Mouse (Mus musculus): ENCODE measurements around the gene Pdgfa.

Pdgfa gene

DNA sequence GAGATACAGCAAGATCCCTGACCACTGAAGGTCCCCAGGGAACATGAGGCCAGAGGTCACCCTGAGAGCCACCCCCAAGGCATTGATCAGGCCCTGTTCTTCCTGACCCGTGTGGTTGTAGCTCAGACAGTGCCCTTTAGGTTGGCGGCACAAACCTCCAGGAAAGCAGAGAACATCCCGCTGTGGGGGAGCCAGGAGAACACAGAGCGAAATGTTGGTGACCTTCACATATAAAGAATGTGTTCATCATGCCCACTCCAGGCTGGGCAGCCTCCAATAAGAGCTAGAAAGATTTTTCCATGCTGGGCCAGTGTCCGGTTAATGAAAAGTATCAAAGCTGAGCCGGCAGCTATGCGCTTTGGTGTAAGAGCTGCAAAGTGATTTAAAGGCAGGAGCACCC is 43.2 kb downstream of the Pdgfa start:
- DNase-seq (ENCODE audit: low spot score), result no peak

DNA sequence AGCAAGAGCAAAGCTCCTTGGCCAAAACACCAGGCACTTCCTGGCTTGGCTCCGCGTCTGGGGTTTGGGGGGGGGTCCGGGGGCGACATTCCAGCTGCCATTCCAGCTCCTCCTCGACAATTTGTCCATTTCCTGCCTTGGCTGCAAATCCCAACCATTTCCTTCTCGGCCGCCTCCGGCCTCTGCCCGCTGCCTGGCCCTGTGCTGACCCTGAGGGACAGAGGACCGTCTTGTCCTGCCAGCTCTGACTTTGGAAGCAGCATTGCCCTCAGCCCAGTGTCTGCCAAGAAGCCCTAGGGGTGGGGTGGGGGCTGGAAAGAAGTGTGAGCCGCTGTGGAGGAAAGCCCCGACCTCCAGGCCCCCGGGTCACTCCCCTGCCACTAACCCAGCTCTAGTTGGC is 44.2 kb downstream of the Pdgfa start:
- no peak for DNase-seq (ENCODE audit: low spot score)

DNA sequence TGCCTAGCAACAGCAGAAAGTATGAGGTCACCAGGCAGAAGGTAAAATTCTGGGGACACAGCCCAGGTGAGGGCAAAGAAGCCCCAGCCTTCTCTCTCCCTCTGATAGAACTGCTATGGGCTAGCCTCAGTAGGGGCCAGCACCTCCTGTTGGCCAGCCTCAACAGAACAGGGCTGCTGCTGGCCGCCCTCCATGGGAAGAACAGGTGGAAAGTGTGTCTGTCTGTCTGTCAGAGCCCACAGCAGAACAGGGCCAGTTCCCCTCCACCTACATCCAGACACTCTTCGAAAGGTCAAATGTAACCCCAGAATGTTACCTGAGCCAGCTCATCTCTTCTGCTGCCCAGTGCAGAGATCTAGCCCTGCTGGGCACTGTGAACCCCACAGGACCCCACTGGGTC is 45.9 kb downstream of the Pdgfa start:
- no peak for DNase-seq (ENCODE audit: low spot score)

DNA sequence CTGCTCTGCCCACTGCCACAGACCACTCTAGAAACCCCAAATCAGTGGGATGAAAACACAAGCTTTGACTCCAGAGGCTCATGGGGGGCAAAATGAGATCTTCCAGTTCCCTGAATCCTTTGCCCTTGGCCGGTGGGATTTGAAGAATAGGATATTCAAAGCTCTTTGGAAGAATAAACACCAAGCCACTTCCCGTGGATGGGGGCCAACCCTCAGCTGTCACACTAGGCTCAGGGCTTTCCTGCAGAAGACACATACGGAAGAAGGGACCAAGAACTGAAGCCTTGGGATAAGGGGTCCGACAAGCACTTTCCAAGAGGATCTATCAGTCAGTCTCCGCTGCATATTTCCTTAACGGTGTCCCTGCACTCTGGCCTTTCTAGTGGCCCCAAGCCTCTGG is 48.0 kb downstream of the Pdgfa start:
- no peak for DNase-seq (ENCODE audit: low spot score)

DNA sequence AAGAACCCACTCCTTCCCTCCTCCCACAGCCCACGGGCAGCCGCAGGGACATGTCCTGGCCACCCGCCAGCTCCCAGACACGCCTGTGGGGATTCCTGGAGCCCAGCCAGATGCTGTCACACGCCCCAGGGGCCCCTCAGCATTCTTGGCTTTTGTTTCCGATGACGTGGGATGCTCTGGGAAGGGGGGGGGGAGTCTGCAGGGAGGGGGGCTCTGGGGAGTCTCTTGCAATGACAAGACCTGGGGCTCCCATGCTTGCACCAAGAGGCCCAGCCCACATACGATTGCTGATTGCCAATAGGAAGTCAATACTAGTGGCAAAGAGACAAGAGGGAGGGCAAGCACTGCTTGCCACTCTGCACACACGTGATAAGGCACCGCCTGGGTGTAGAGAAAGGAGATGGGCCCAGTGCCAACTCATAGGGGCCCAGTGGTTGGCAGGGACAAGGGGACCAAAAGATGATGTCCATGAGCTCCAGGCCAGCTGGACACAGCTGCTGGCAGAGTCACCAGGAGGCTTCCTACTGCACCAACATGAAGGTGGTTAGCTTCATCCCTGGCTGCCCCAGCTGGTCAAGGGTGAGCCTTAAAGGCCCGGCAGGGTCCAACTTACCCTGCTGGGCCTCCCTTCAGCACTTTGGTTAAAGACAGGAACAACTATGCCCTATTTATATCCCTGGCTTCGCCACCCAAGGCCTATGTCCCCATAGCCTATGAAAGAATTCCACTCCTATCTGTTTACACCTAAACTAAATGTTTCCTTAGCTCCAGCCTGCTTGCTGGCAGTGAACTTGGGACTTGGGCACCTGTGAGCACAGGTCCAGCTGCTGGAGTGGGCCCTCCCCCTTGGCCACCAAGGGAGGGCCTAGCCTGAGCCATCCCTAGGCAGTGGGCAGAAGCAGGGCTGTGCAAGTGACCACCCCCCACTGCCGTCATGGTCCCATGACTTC is 48.9 kb downstream of the Pdgfa start:
- no peak for DNase-seq (ENCODE audit: low spot score)

DNA sequence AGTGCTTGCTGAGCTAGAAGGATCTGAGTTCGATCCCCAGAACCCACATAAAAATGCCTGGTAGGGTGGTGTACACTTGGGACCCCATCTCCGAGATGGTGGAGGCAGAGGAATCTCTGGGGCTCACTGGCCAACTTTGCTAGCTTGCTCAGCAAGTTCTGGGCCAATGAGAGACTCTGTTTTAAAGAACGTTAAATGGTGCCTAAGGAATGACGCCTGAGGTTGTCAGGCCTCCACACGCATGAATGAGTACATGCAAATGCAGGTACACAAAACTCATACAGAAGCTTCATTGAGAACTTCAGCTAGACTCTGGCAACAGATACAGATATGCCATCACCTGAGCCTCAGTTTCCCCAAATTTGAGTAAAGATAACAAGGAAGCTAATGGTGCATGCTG is 49.7 kb downstream of the Pdgfa start:
- DNase-seq (ENCODE audit: low spot score), result no peak

DNA sequence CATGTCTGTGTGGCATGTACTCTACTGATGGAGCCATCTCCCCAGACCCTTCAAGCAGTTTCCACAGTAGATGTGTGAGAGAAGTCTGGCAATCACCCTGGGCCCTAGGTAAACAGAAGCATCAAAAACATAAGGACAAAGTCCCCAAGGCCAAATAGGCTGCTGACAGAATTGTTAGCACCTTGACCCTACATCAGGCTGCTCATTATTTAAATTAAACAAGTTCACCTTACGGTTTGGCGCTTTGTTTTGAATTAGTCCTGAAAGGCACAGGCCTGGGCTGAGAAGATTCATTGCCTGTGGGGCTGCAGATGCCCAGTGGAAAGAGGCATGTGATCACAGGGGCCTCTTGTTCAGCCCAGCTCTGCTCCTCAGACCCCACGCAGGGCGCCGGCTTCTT is 50.2 kb downstream of the Pdgfa start:
- DNase-seq (ENCODE audit: low spot score), result no peak

DNA sequence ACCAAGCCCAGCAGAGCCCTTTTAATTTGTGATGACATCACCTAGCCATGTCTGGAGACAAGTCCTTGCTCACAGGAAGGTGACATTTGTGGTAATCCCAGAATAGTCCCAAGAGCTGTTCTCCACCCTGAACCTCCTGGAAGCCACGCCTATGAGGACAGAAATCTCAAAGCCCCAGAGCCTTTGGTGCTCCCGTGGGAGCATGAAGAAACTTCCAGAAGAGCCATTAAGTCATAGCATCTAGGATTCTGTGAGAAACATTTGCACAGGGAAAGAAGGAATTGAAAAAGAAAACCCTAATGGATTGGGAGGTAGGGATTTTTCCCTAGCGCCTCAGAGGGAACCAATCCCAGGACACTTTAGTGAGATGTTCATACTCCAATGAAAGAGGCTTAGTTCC is 52.2 kb downstream of the Pdgfa start:
- no peak for DNase-seq (ENCODE audit: low spot score)

DNA sequence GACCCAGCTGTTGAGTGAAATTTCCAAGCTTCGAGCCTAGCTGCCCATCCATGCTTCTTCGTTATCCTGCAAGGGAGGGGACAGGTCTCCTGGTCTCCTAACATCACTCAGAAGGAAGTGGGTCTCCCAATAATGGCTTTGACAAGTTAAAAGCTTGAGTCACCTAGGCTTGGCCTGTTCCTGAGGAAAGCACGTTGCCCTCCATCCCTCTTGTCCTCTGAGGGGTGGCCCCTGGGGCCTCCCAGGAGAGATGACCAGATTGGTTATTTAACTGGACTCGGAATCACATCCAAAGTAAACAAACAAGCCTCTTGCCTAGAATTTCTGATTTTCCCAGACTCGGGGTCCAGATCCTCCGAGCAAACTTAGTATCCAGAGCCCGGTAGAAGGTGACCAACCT is 52.6 kb downstream of the Pdgfa start:
- no peak for DNase-seq (ENCODE audit: low spot score)

DNA sequence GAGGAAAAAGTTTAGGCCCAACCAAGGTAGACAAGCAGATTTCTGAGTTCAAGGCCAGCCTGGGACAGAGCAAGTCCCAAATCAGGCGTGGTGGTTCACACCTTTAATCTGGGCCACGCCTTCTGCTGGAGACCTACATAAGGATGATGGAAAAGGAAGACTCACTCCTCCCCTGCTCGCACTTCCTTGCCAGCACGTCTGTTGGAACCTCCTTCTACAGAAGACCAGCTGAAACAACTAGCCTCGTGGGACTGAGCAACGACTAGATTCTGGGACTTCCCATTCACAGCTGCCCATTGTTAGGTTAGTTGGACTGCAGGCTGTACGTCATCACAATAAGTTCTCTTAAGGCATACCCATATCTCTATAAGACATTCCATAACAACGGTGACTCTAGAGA is 55.3 kb downstream of the Pdgfa start:
- DNase-seq (ENCODE audit: low spot score), result no peak

DNA sequence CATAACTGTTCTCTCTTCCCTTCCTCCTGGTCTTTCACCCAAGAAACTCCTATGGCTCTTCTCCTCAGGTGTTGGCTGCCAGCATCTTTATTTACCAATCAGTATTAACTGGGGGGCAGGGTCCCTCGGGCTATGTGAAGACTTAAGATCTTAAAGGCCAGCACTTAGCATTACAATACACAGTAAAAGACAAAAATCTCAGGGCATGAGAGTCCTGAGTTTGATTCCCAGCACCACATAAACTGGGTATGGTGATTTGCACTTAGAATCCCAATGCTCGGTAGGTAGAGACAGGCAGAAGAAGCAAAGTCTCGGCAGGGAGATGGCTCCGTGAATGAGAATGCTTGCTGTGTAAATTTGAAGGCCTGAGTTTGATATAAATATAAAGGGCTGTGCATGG is 56.6 kb downstream of the Pdgfa start:
- no peak for DNase-seq (ENCODE audit: low spot score)

DNA sequence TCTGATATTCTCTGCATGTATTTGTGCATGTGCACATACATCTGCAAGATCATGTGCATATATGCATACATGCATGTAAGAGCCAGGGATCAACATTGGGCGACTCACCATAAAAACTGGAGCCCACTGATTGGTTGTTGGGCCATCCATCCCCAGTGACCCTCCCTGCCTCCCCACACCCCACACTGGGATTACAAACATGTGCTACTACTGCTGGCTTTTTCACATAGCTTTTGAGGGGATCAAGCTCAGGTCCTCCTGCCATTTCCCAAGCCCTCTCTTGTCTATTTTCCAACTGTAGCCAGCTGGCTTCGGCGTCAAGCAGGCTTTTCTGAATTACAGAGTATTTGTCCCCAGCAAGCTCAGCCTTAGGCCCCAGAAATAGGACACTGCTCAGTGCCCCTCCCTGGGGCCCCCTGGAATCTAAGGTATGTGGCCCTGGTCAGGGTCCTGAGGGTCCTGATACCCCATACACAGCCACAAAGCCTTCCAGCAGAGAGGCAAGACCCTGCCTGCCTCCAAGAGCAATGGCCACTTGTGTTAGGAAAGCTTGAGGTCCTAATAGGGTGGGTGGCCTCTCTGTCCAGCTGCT is 58.5 kb downstream of the Pdgfa start:
- no peak for DNase-seq (ENCODE audit: low spot score)

DNA sequence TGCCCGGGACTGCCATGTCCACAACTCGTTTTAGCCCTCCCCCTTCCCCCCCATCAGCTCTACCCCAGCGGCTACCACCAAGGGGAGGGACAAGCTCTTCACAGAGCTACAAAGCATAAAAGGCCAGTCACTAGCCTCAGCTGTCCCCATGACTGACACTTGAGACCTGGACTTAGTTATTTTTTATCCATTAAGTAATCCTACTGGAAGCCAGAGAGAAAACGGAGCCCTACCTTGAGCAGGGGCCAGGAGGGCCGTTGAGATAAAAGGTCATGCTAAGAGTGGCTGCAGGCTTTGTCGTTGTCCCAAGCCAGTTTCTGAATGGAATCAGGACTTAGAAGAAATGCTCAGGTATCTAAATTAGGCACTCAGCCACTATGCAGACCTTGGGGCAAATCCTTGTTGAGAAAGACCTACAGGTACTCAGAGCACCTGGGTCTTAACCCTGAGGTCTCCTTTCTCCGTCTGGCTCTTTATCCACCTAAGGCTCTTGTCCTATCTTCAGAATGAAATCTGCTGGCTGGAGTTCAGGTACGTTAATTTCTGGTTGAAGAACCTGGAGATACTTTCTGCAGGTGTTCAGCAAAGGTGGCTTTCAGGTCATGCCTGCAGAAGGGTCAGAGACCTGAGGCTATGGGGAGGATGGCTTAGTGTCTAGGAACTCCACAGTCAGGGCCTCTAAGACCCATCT is 60.6 kb downstream of the Pdgfa start:
- DNase-seq (ENCODE audit: low spot score), result no peak

DNA sequence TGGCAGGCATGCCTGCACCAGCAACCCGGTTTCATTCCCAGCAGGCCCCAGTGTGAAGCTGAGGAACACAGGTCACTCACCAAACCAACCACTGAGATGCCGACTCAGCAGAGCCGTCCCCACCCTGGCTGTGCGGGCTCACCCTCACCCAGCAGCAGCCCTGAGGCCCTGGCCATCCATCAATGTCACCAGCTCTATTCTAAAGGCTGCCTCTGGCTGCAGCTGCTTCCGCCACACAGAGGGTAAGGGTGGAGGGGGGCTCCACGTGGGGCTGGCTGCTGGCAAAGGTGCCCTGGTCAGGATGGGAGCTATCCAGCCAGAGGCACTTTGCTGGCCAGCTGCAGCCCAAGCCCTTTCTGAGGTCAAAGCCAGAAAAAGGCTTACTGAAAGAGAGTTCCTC is 62.6 kb downstream of the Pdgfa start:
- DNase-seq (ENCODE audit: low spot score), result no peak

DNA sequence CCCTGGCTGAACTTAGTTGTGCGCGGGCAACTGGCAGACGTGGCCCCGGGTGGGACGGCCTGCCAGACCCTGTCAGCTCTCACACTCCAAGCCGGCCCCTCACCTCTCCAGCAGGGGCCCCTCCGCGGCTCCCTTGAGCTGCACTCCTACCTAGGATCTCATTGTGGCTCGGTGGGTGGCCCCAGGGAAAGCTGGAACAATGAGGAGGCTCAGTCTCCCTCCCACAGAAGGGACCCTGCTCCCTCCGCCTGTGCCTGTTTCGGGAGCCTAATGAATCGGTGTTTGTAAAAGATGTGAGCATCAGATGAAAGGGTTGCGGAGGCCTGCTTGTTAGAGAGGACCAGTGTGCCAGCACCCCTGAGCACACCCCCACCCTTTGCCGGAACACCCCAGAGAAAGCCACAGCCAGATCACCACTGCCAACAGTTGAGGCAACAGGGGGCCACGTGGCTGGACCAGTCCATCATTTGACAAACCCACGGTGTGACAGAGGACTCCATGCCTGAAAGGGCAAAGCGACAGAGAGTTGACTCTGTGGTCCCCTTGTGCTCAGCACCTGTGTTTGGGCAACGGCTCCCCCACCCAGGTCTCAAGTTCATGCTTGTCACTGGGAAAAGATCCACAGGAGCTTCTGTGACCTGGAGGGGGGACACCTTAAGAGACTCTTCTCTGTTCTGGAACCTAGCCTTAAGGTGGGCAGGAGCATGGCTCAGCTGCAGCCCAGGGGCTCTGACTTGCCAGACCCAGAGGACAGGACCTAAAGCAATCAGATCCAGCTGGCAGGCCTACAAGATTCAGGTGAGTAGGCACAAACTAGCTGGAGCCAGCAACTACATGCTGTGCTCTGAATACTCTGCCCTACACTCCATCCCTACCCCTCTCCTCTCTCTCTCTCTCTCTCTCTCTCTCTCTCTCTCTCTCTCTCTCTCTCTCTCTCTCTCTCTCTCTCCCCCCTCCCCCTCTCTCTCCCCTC is 64.4 kb downstream of the Pdgfa start:
- DNase-seq (ENCODE audit: low spot score), result no peak

DNA sequence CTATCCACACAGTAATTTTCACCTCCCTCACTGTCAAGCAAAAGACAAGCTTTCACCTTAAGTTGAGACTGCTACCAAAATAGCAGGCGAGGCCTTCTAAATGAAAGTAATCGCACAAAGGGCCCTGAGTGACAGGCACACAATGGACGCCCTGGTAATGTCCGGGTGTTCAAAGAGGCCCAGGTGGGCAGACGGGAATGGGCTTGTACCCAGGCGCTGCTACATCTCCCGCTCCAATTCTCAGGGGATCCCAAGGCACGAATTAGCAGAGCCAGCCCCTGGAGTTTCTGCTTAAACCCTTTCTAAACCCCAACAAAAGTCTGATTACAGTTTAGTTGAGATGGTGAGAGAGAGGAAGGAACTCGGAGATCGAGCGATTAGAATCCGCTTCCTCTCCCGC is 65.3 kb downstream of the Pdgfa start:
- DNase-seq (ENCODE audit: low spot score), result no peak

DNA sequence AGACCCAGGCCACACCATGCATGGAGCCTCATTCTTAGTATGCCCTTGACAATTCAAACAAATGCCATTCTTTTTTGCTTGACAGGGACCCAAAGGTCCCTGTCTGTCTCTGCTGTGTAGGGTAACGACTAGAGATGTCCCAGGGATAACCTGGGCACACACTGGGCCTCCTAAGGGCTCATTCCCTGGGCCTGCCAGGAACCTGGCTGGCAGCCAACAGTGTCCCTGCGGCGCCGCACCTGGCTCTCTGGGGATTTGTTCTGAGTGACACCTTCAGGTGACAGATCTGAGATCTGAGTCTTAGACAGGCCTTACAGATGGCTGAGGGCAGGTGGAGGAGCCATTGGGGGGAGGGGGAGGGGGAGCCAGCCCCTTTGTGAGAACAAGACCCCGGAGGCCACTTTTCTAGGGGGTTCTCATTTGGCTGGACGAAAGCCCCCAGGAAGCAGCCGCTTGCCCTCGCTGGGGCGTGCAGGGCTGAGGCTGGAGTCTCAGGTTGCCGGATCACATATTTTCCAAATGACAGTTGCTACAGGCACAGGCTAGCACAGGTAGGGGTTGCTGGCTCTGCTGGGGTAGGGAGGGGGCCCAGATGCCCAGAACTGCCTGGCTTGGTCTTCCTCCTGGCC is 67.2 kb downstream of the Pdgfa start:
- DNase-seq (ENCODE audit: low spot score), result peak; percentile 44
